Mouse (Mus musculus): Measurements from ENCODE around the gene Slc6a17.

The Slc6a17 gene

GRCm38 (mm10) chr3:107472198-107472597 is 45.6 kb downstream of the Slc6a17 start:
- no peak for DNase-seq (ENCODE audit: extremely low read depth, insufficient read length, low spot score)

GRCm38 (mm10) chr3:107469059-107469458 is 48.8 kb downstream of the Slc6a17 start:
- DNase-seq (ENCODE audit: extremely low read depth, insufficient read length, low spot score), result no peak

GRCm38 (mm10) chr3:107468106-107468505 is 49.7 kb downstream of the Slc6a17 start:
- DNase-seq (ENCODE audit: extremely low read depth, insufficient read length, low spot score), result no peak

GRCm38 (mm10) chr3:107466577-107466976 is 51.2 kb downstream of the Slc6a17 start:
- DNase-seq (ENCODE audit: extremely low read depth, insufficient read length, low spot score), result no peak

GRCm38 (mm10) chr3:107462160-107462559 is 55.7 kb downstream of the Slc6a17 start:
- DNase-seq (ENCODE audit: extremely low read depth, insufficient read length, low spot score), result no peak

- no peak for DNase-seq (ENCODE audit: extremely low read depth, insufficient read length, low spot score)
Observed at GRCm38 (mm10) chr3:107459773-107460431, 57.9 kb downstream of the Slc6a17 start.

GRCm38 (mm10) chr3:107459196-107459772 is 58.5 kb downstream of the Slc6a17 start, which contains the start of gene Kcnc4:
Kcnc4 (minus strand) TSS chr3:107459552.
- no peak for DNase-seq (ENCODE audit: extremely low read depth, insufficient read length, low spot score)

GRCm38 (mm10) chr3:107458528-107459195 is 59.2 kb downstream of the Slc6a17 start:
- DNase-seq (ENCODE audit: extremely low read depth, insufficient read length, low spot score), result no peak

GRCm38 (mm10) chr3:107458104-107458503 is 59.7 kb downstream of the Slc6a17 start:
- no peak for DNase-seq (ENCODE audit: extremely low read depth, insufficient read length, low spot score)

- no peak for DNase-seq (ENCODE audit: extremely low read depth, insufficient read length, low spot score)
Observed at GRCm38 (mm10) chr3:107454280-107454679, 63.5 kb downstream of the Slc6a17 start.

GRCm38 (mm10) chr3:107446822-107447221 is 71.0 kb downstream of the Slc6a17 start:
- DNase-seq (ENCODE audit: extremely low read depth, insufficient read length, low spot score), result no peak

GRCm38 (mm10) chr3:107443866-107444265 is 74.0 kb downstream of the Slc6a17 start:
- DNase-seq (ENCODE audit: extremely low read depth, insufficient read length, low spot score), result no peak

- DNase-seq (ENCODE audit: extremely low read depth, insufficient read length, low spot score), result no peak
Observed at GRCm38 (mm10) chr3:107442191-107442590, 75.6 kb downstream of the Slc6a17 start.

- DNase-seq (ENCODE audit: extremely low read depth, insufficient read length, low spot score), result no peak
Observed at GRCm38 (mm10) chr3:107441306-107441705, 76.5 kb downstream of the Slc6a17 start.

GRCm38 (mm10) chr3:107439280-107439679 is 78.5 kb downstream of the Slc6a17 start:
- no peak for DNase-seq (ENCODE audit: extremely low read depth, insufficient read length, low spot score)

GRCm38 (mm10) chr3:107437666-107438065 is 80.2 kb downstream of the Slc6a17 start:
- DNase-seq (ENCODE audit: extremely low read depth, insufficient read length, low spot score), result no peak

GRCm38 (mm10) chr3:107436434-107436833 is 81.4 kb downstream of the Slc6a17 start:
- no peak for DNase-seq (ENCODE audit: extremely low read depth, insufficient read length, low spot score)

- DNase-seq (ENCODE audit: extremely low read depth, insufficient read length, low spot score), result peak; percentile 34
Observed at GRCm38 (mm10) chr3:107433614-107434013, 84.2 kb downstream of the Slc6a17 start.

GRCm38 (mm10) chr3:107431268-107431667 is 86.5 kb downstream of the Slc6a17 start:
- DNase-seq (ENCODE audit: extremely low read depth, insufficient read length, low spot score), result no peak

- DNase-seq (ENCODE audit: extremely low read depth, insufficient read length, low spot score), result no peak
Observed at GRCm38 (mm10) chr3:107424258-107425041, 93.4 kb downstream of the Slc6a17 start.

GRCm38 (mm10) chr3:107420156-107420555 is 97.7 kb downstream of the Slc6a17 start:
- no peak for DNase-seq (ENCODE audit: extremely low read depth, insufficient read length, low spot score)
